Mouse (Mus musculus) liver, embryonic 12.5 days (tissue): ENCODE measurements around the gene Itch. TPM values are rescaled to one million over a fixed set of nuclear protein-coding genes. Genes with fewer than 3 reads are reported as not detected.
A peak's percentile ranks its signal among the peaks of the same experiment; 100 is the strongest.

Experiments
- ATAC-seq: fragments of 200-750 bp; cut with Nextera tagmentation; 2 replicates; pipeline ENCODE4 v1.8.0; 2017; ENCODE audit warnings: moderate number of reproducible peaks, mild to moderate bottlenecking, moderate library complexity
- H3K27ac ChIP-seq: fragments of 300-500 bp; sonication (generic); 2 replicates; pipeline ENCODE4 v1.5.1; 2016; ENCODE audit warnings: mild to moderate bottlenecking
- H3K27me3 ChIP-seq: fragments of 300-500 bp; sonication (generic); replicated peaks from 2 replicates; pipeline ENCODE4 v1.6.1; 2016; ENCODE audit warnings: mild to moderate bottlenecking, moderate library complexity
- H3K36me3 ChIP-seq: fragments of 300-500 bp; sonication (generic); 2 replicates; pipeline ENCODE4 v1.6.1; 2016; ENCODE audit warnings: mild to moderate bottlenecking, moderate library complexity
- H3K4me1 ChIP-seq: fragments of 300-500 bp; sonication (generic); 2 replicates; pipeline ENCODE4 v1.6.1; 2016
- H3K4me2 ChIP-seq: fragments of 300-500 bp; sonication (generic); 2 replicates; pipeline ENCODE4 v1.6.1; 2016; ENCODE audit warnings: mild to moderate bottlenecking, moderate library complexity
- H3K4me3 ChIP-seq: fragments of 300-500 bp; sonication (generic); 2 replicates; pipeline ENCODE4 v1.5.1; 2016; ENCODE audit warnings: mild to moderate bottlenecking, moderate library complexity
- H3K9ac ChIP-seq: fragments of 300-500 bp; sonication (generic); 2 replicates; pipeline ENCODE4 v1.6.1; 2016; ENCODE audit warnings: mild to moderate bottlenecking, moderate library complexity
- H3K9me3 ChIP-seq: fragments of 300-500 bp; sonication (generic); replicated peaks from 2 replicates; pipeline ENCODE4 v1.6.1; 2016; ENCODE audit warnings: mild to moderate bottlenecking, moderate library complexity
- whole genome bisulfite sequencing: fragments of 180-500 bp; shearing (Covaris S2); methylation state at CpG from one replicate; pipeline ENCODE4 v1.1.7; 2016; ENCODE audit not compliant: insufficient replicate concordance; 5-methylcytosine and 5-hydroxymethylcytosine counted together
- polyA plus RNA-seq: library from polyadenylated mRNA; unstranded; fragments of >200 nt; fragmentation: Nextera tagmentation; extraction: Ambion mirVana; gene quantifications from 2 replicates; pipeline ENCODE4 v1.2.1, GENCODE M21; 2016

Gene Itch
- polyA plus RNA-seq, 1 experiment from 2014 or later, result 25.9 TPM

- Histone ChIP-seq H3K27me3 (0 out of 2 replicates have a peak, but pooled peaks cover 3% of the 10 kb centered on the region), H3K36me3 (no peaks in the 10 kb centered on the region), H3K4me2 (no peak overlapping the region), H3K9ac (no peak overlapping the region), H3K27ac (no peak overlapping the region), H3K9me3 (no peaks in the 10 kb centered on the region), H3K4me1 (peaks cover 2% of the 10 kb centered on the region), H3K4me3 (no peak overlapping the region)
- no peak for ATAC-seq
- 73% methylated on average over 6 of the region's 6 CpGs for WGBS
Measured at GRCm38 (mm10) chr2:155271957-155272356, 138.6 kb downstream of the Itch start.

- H3K27ac ChIP-seq, result no peak overlapping the region
- H3K9me3 ChIP-seq, result no peaks in the 10 kb centered on the region
- no peak overlapping the region for H3K4me2 ChIP-seq
- no peak for ATAC-seq
- 66% methylated on average over 10 of the region's 10 CpGs for WGBS
- no peak overlapping the region for H3K9ac ChIP-seq
- 0 out of 2 replicates have a peak, but pooled peaks cover 3% of the 10 kb centered on the region for H3K27me3 ChIP-seq
- peaks cover 8% of the 10 kb centered on the region for H3K4me1 ChIP-seq
- H3K36me3 ChIP-seq, result no peaks in the 10 kb centered on the region
- no peak overlapping the region for H3K4me3 ChIP-seq
Measured at GRCm38 (mm10) chr2:155272396-155273170, 139.3 kb downstream of the Itch start.

GRCm38 (mm10) chr2:155273603-155274002 is 140.3 kb downstream of the Itch start:
- WGBS, result 70% methylated on average over 8 of the region's 8 CpGs
- H3K27ac ChIP-seq, result no peak overlapping the region
- 0 out of 2 replicates have a peak, but pooled peaks cover 3% of the 10 kb centered on the region for H3K27me3 ChIP-seq
- H3K4me2 ChIP-seq, result no peak overlapping the region
- H3K9me3 ChIP-seq, result no peaks in the 10 kb centered on the region
- no peak overlapping the region for H3K4me3 ChIP-seq
- H3K36me3 ChIP-seq, result peaks cover 6% of the 10 kb centered on the region
- peaks cover 8% of the 10 kb centered on the region for H3K4me1 ChIP-seq
- no peak overlapping the region for H3K9ac ChIP-seq
- no peak for ATAC-seq

- WGBS, result 1% methylated on average over 47 of the region's 47 CpGs
- Histone ChIP-seq H3K4me1 (peaks cover 8% of the 10 kb centered on the region), H3K9me3 (no peaks in the 10 kb centered on the region), H3K4me3 (peak within 1 kb of the TSS; percentile 83), H3K27me3 (0 out of 2 replicates have a peak, but pooled peaks cover 3% of the 10 kb centered on the region), H3K4me2 (peak within 1 kb of the TSS; percentile 93), H3K36me3 (peaks cover 6% of the 10 kb centered on the region), H3K9ac (peak within 1 kb of the TSS; percentile 82), H3K27ac (peak within 1 kb of the TSS; percentile 70)
- ATAC-seq, result peak; percentile 85
Measured at GRCm38 (mm10) chr2:155276195-155276594, 142.9 kb downstream of the Itch start, which contains the start of gene Map1lc3a. Gene Map1lc3a (plus strand): TSS chr2:155276297.

Other genes with a start within 250 kb of the Itch start
- 111 and 115 TPM in 2 replicates for gene Eif2s2, start 240.6 kb upstream of the Itch start, polyA plus RNA-seq
- 0.53 and 0.62 TPM in 2 replicates for gene Gm14226, start 115.2 kb upstream of the Itch start, polyA plus RNA-seq
- gene Ahcy, start 59.0 kb upstream of the Itch start, polyA plus RNA-seq, result 65.4 and 67.1 TPM in 2 replicates
- 152 and 160 TPM in 2 replicates for gene Dynlrb1, start 103.0 kb downstream of the Itch start, polyA plus RNA-seq
- gene Map1lc3a, start 142.8 kb downstream of the Itch start, polyA plus RNA-seq, result 27.4 and 28.9 TPM in 2 replicates
- gene Pigu, start 223.9 kb downstream of the Itch start, polyA plus RNA-seq, result 29.0 and 29.5 TPM in 2 replicates
- 2.5 and 3.6 TPM in 2 replicates for gene Trp53inp2, start 247.6 kb downstream of the Itch start, polyA plus RNA-seq